ENCODE assay signal across 1 mouse cellular context in the genomic region with DNA sequence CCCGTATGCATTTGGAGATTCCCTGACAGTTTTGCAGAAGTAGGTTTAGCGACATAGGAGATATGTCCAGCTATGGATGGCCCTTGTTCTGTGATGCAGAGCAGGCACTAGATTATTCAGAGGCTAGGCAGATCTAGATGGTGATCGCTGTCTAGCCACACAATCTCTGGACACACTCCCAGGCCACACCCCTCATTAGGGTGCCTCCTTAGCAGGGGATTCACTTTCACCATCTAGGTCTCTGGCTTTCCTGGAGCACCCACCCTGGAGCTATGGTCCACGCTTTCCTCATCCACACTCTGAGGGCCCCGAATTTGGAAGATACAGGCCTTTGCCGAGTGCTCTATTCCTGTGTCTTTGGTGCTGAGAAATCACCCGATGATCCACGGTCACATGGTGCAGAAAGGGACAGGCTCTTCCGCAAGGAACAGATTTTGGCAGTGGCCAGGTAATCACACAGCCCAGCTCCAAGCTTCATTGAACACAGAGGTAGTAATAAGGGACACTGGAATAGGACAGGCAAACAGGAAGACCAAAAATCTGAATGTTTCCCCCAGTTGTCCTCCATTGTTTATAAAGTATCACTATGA.
TF ChIP-seq lines count a peak whose summit lies in the region.

No protein-coding gene starts in this region.

TF ChIP-seq in MEL, 35 proteins besides CTCF, POLR2A, EP300 and RAD21:
- no peak for TF ChIP-seq RCOR1 (IDR thresholded peaks at IDR 0.05; ENCODE audit: low read depth, low read length)
- no peak for TF ChIP-seq ELF1 (IDR thresholded peaks at IDR 0.05; ENCODE audit: low read depth, low read length)
- no peak for TF ChIP-seq ZKSCAN1 (IDR thresholded peaks at IDR 0.05; ENCODE audit: low read depth, low read length)
- no peak for TF ChIP-seq ZNF384 (IDR thresholded peaks at IDR 0.05; ENCODE audit: low read depth, low read length)
- no peak for TF ChIP-seq TCF12 (IDR thresholded peaks at IDR 0.05; ENCODE audit: low read depth, low read length)
- no peak for TF ChIP-seq ZC3H11A (IDR thresholded peaks at IDR 0.05; ENCODE audit: low read depth, low read length)
- TF ChIP-seq GABPA (IDR thresholded peaks at IDR 0.05; ENCODE audit: low read depth, low read length) = no peak
- TF ChIP-seq TBP (IDR thresholded peaks at IDR 0.05; ENCODE audit: low read depth, low read length) = no peak
- no peak for TF ChIP-seq ETS1 (IDR thresholded peaks at IDR 0.05; ENCODE audit: low read depth, low read length)
- no peak for TF ChIP-seq MAX (IDR thresholded peaks at IDR 0.05; ENCODE audit: low read length)
- TF ChIP-seq SIN3A (IDR thresholded peaks at IDR 0.05; ENCODE audit: low read length) = no peak
- no peak for TF ChIP-seq HCFC1 (IDR thresholded peaks at IDR 0.05; ENCODE audit: low read depth, low read length)
- no peak for TF ChIP-seq POLR2AphosphoS5 (IDR thresholded peaks at IDR 0.05; ENCODE audit: borderline replicate concordance, low read depth, low read length)
- TF ChIP-seq MYB (IDR thresholded peaks at IDR 0.05; ENCODE audit: low read depth, low read length) = no peak
- no peak for TF ChIP-seq BHLHE40 (IDR thresholded peaks at IDR 0.05; ENCODE audit: borderline replicate concordance, low read depth, low read length)
- TF ChIP-seq E2F4 (IDR thresholded peaks at IDR 0.05; ENCODE audit: borderline replicate concordance, low read depth, low read length) = no peak
- TF ChIP-seq GATA1 (IDR thresholded peaks at IDR 0.05; ENCODE audit: low read depth, low read length) = no peak
- TF ChIP-seq ZMIZ1 (IDR thresholded peaks at IDR 0.05; ENCODE audit: low read depth, low read length) = no peak
- TF ChIP-seq JUND (IDR thresholded peaks at IDR 0.05; ENCODE audit: low read depth, low read length) = no peak
- TF ChIP-seq MYC (IDR thresholded peaks at IDR 0.05; ENCODE audit: low read depth, low read length) = no peak
